Mouse (Mus musculus): Measurements from ENCODE around the gene Cd82. TPM values are rescaled to one million over a fixed set of nuclear protein-coding genes. Genes with fewer than 3 reads are reported as not detected.

The Cd82 gene
- polyA plus RNA-seq, 1 experiment from 2014 or later, result 22.4 TPM

- no peak for ATAC-seq (ENCODE audit: low FRiP score)
- H3K4me1 ChIP-seq, result peaks cover 4% of the 10 kb centered on the region; the same call in 1 of the 2 replicates
- H3K4me3 ChIP-seq (replicated peaks), result no peak overlapping the region
- H3K27ac ChIP-seq (replicated peaks), result no peak overlapping the region
- H3K9ac ChIP-seq (replicated peaks), result no peak overlapping the region
- H3K9me3 ChIP-seq (replicated peaks), result no peaks in the 10 kb centered on the region
- 54% methylated on average over 4 of the region's 4 CpGs for WGBS
- no peaks in the 10 kb centered on the region for H3K27me3 ChIP-seq (replicated peaks)
- H3K36me3 ChIP-seq, result no peaks in the 10 kb centered on the region
- H3K4me2 ChIP-seq, result no peak overlapping the region
These were observed 37.1 kb downstream of the Cd82 start for GRCm38 (mm10) chr2:93425810-93426209.

- WGBS, result 94% methylated on average over 9 of the region's 9 CpGs
- Histone ChIP-seq H3K9ac (replicated peaks) (no peak overlapping the region), H3K4me2 (no peak overlapping the region), H3K36me3 (no peaks in the 10 kb centered on the region), H3K27ac (replicated peaks) (no peak overlapping the region), H3K9me3 (replicated peaks) (no peaks in the 10 kb centered on the region), H3K4me1 (peaks cover 4% of the 10 kb centered on the region; the same call in 1 of the 2 replicates), H3K27me3 (replicated peaks) (no peaks in the 10 kb centered on the region), H3K4me3 (replicated peaks) (no peak overlapping the region)
- no peak for ATAC-seq (ENCODE audit: low FRiP score)
These were observed 38.5 kb downstream of the Cd82 start for GRCm38 (mm10) chr2:93424307-93424984.

- Histone ChIP-seq H3K27me3 (replicated peaks) (no peaks in the 10 kb centered on the region), H3K9ac (replicated peaks) (no peak overlapping the region), H3K36me3 (no peaks in the 10 kb centered on the region), H3K4me1 (peaks cover 6% of the 10 kb centered on the region; the same call in 1 of the 2 replicates), H3K9me3 (replicated peaks) (no peaks in the 10 kb centered on the region), H3K4me3 (replicated peaks) (no peak overlapping the region), H3K4me2 (no peak overlapping the region), H3K27ac (replicated peaks) (no peak overlapping the region)
- WGBS, result 31% methylated on average over 7 of the region's 7 CpGs
- no peak for ATAC-seq (ENCODE audit: low FRiP score)
These were observed 41.6 kb downstream of the Cd82 start for GRCm38 (mm10) chr2:93421320-93421719.

- H3K4me1 ChIP-seq, result peaks cover 6% of the 10 kb centered on the region; the same call in 1 of the 2 replicates
- H3K4me2 ChIP-seq, result no peak overlapping the region
- H3K36me3 ChIP-seq, result no peaks in the 10 kb centered on the region
- no peaks in the 10 kb centered on the region for H3K27me3 ChIP-seq (replicated peaks)
- H3K9me3 ChIP-seq (replicated peaks), result no peaks in the 10 kb centered on the region
- H3K27ac ChIP-seq (replicated peaks), result no peak overlapping the region
- WGBS, result 84% methylated on average over 12 of the region's 12 CpGs
- H3K9ac ChIP-seq (replicated peaks), result no peak overlapping the region
- H3K4me3 ChIP-seq (replicated peaks), result no peak overlapping the region
- ATAC-seq (ENCODE audit: low FRiP score), result no peak
These were observed 43.0 kb downstream of the Cd82 start for GRCm38 (mm10) chr2:93419971-93420370.

- no peak overlapping the region for H3K27ac ChIP-seq (replicated peaks)
- no peak overlapping the region for H3K9ac ChIP-seq (replicated peaks)
These were observed 44.5 kb downstream of the Cd82 start for GRCm38 (mm10) chr2:93418396-93418795.

GRCm38 (mm10) chr2:93416874-93417709 lies 45.8 kb downstream of the Cd82 start:
- Histone ChIP-seq H3K4me2 (no peak overlapping the region), H3K9ac (replicated peaks) (no peak overlapping the region), H3K36me3 (no peaks in the 10 kb centered on the region), H3K4me1 (peaks cover 3% of the 10 kb centered on the region; the same call in 1 of the 2 replicates), H3K27ac (replicated peaks) (no peak overlapping the region), H3K9me3 (replicated peaks) (no peaks in the 10 kb centered on the region), H3K4me3 (replicated peaks) (no peak overlapping the region), H3K27me3 (replicated peaks) (no peaks in the 10 kb centered on the region)
- WGBS, result 84% methylated on average over 12 of the region's 12 CpGs
- no peak for ATAC-seq (ENCODE audit: low FRiP score)

More at GRCm38 (mm10) chr2:93418396-93418795, 44.5 kb downstream of the Cd82 start:
- Histone ChIP-seq H3K4me2 (no peak overlapping the region), H3K27me3 (replicated peaks) (no peaks in the 10 kb centered on the region), H3K36me3 (no peaks in the 10 kb centered on the region), H3K4me3 (replicated peaks) (no peak overlapping the region), H3K9me3 (replicated peaks) (no peaks in the 10 kb centered on the region), H3K4me1 (peaks cover 6% of the 10 kb centered on the region; the same call in 1 of the 2 replicates)
- peak; percentile 81 for ATAC-seq (ENCODE audit: low FRiP score)
- WGBS, result 12% methylated on average over 8 of the region's 8 CpGs

GRCm38 (mm10) chr2:93415281-93415680 lies 47.7 kb downstream of the Cd82 start:
- Histone ChIP-seq H3K9me3 (replicated peaks) (no peaks in the 10 kb centered on the region), H3K4me3 (replicated peaks) (no peak overlapping the region), H3K4me2 (no peak overlapping the region), H3K9ac (replicated peaks) (no peak overlapping the region), H3K27ac (replicated peaks) (no peak overlapping the region), H3K27me3 (replicated peaks) (no peaks in the 10 kb centered on the region), H3K36me3 (no peaks in the 10 kb centered on the region), H3K4me1 (peaks cover 10% of the 10 kb centered on the region)
- 38% methylated on average over 5 of the region's 5 CpGs for WGBS
- no peak for ATAC-seq (ENCODE audit: low FRiP score)

- Histone ChIP-seq H3K4me3 (replicated peaks) (no peak overlapping the region), H3K9ac (replicated peaks) (no peak overlapping the region), H3K4me1 (peaks cover 10% of the 10 kb centered on the region), H3K27me3 (replicated peaks) (no peaks in the 10 kb centered on the region; the same call in 1 of the 2 replicates), H3K36me3 (no peaks in the 10 kb centered on the region), H3K4me2 (no peak overlapping the region), H3K9me3 (replicated peaks) (no peaks in the 10 kb centered on the region), H3K27ac (replicated peaks) (no peak overlapping the region)
- WGBS, result 85% methylated on average over 9 of the region's 9 CpGs
- no peak for ATAC-seq (ENCODE audit: low FRiP score)
These were observed 48.8 kb downstream of the Cd82 start for GRCm38 (mm10) chr2:93414163-93414562.

GRCm38 (mm10) chr2:93413367-93414014 lies 49.4 kb downstream of the Cd82 start:
- Histone ChIP-seq H3K4me1 (peaks cover 9% of the 10 kb centered on the region), H3K27me3 (replicated peaks) (no peaks in the 10 kb centered on the region; the same call in 1 of the 2 replicates), H3K9ac (replicated peaks) (no peak overlapping the region), H3K4me2 (no peak overlapping the region), H3K9me3 (replicated peaks) (no peaks in the 10 kb centered on the region), H3K36me3 (no peaks in the 10 kb centered on the region), H3K27ac (replicated peaks) (no peak overlapping the region), H3K4me3 (replicated peaks) (no peak overlapping the region)
- 51% methylated on average over 7 of the region's 7 CpGs for WGBS
- no peak for ATAC-seq (ENCODE audit: low FRiP score)

- 50% methylated on average over 4 of the region's 4 CpGs for WGBS
- no peak for ATAC-seq (ENCODE audit: low FRiP score)
- Histone ChIP-seq H3K36me3 (no peaks in the 10 kb centered on the region), H3K9ac (replicated peaks) (no peak overlapping the region), H3K4me3 (replicated peaks) (no peak overlapping the region), H3K9me3 (replicated peaks) (no peaks in the 10 kb centered on the region), H3K4me2 (no peak overlapping the region), H3K27me3 (replicated peaks) (no peaks in the 10 kb centered on the region; the same call in 1 of the 2 replicates), H3K27ac (replicated peaks) (no peak overlapping the region), H3K4me1 (peaks cover 8% of the 10 kb centered on the region)
These were observed 50.8 kb downstream of the Cd82 start for GRCm38 (mm10) chr2:93412101-93412500.

GRCm38 (mm10) chr2:93410899-93411570 lies 51.9 kb downstream of the Cd82 start:
- Histone ChIP-seq H3K27me3 (replicated peaks) (no peaks in the 10 kb centered on the region; the same call in 1 of the 2 replicates), H3K36me3 (no peaks in the 10 kb centered on the region), H3K9me3 (replicated peaks) (no peaks in the 10 kb centered on the region), H3K9ac (replicated peaks) (no peak overlapping the region), H3K27ac (replicated peaks) (no peak overlapping the region), H3K4me1 (peaks cover 8% of the 10 kb centered on the region), H3K4me3 (replicated peaks) (no peak overlapping the region), H3K4me2 (no peak overlapping the region)
- ATAC-seq (ENCODE audit: low FRiP score), result no peak
- WGBS, result 28% methylated on average over 12 of the region's 12 CpGs

All from neural tube, embryonic 15.5 days (tissue).